Mouse (Mus musculus) liver, embryonic 14.5 days (tissue): ENCODE results near the gene Alg14. TPM values are rescaled to one million over a fixed set of nuclear protein-coding genes. Genes with fewer than 3 reads are reported as not detected.

ENCODE experiments used
- ATAC-seq: fragments of 200-750 bp; cut with Nextera tagmentation; 2 replicates; pipeline ENCODE4 v1.8.0; 2017; ENCODE audit warnings: moderate number of reproducible peaks, mild to moderate bottlenecking, moderate library complexity; ENCODE audit not compliant: insufficient read depth
- DNase-seq, 3 experiments: peaks; one replicate each; pipeline ENCODE4 v3.0.0-alpha.2; 2012 to 2013; ENCODE audit warnings: low read depth in 3 of 3, low spot score in 3 of 3
- H3K27ac ChIP-seq: fragments of 300-500 bp; sonication (generic); 2 replicates; pipeline ENCODE4 v1.5.1; 2014; ENCODE audit warnings: moderate library complexity, mild to moderate bottlenecking, control low read depth, inconsistent platforms
- H3K27me3 ChIP-seq: fragments of 300-500 bp; sonication (generic); 2 replicates; pipeline ENCODE4 v1.6.1; 2014; ENCODE audit warnings: mild to moderate bottlenecking, low read length, moderate library complexity; ENCODE audit not compliant: control insufficient read depth, insufficient read depth
- H3K36me3 ChIP-seq: fragments of 300-500 bp; sonication (generic); replicated peaks from 2 replicates; pipeline ENCODE4 v1.6.1; 2014; ENCODE audit warnings: low read depth; ENCODE audit not compliant: control insufficient read depth, insufficient read depth
- H3K4me1 ChIP-seq, 2 experiments: fragments of 200-500 bp in 1 of 2; fragments of 300-500 bp in 1 of 2; sonication (generic) in 1 of 2; replicated peaks; 2 replicates each; pipeline ENCODE4 v1.6.1; 2012 to 2014; ENCODE audit warnings: antibody characterized with exemption in 1 of 2, inconsistent platforms in 1 of 2, low read length in 1 of 2; ENCODE audit not compliant: control insufficient read depth in 2 of 2, insufficient read depth in 2 of 2
- H3K4me2 ChIP-seq: fragments of 300-500 bp; sonication (generic); 2 replicates; pipeline ENCODE4 v1.6.1; 2014; ENCODE audit warnings: low read depth, mild to moderate bottlenecking, control low read depth, moderate library complexity
- H3K4me3 ChIP-seq, 2 experiments: fragments of 200-500 bp in 1 of 2; fragments of 300-500 bp in 1 of 2; sonication (generic) in 1 of 2; 2 replicates each; pipeline ENCODE4 v1.5.1; 2012 to 2014; ENCODE audit warnings: low read depth in 2 of 2, low read length in 2 of 2, mild to moderate bottlenecking in 2 of 2, control low read depth in 1 of 2, inconsistent platforms in 1 of 2, moderate library complexity in 1 of 2; ENCODE audit not compliant: insufficient read depth in 1 of 2
- H3K9ac ChIP-seq: fragments of 300-500 bp; sonication (generic); replicated peaks from 2 replicates; pipeline ENCODE4 v1.6.1; 2014; ENCODE audit warnings: mild to moderate bottlenecking, control low read depth, moderate library complexity
- H3K9me3 ChIP-seq: fragments of 300-500 bp; sonication (generic); 2 replicates; pipeline ENCODE4 v1.6.1; 2016; ENCODE audit warnings: low read length, mixed read lengths; ENCODE audit not compliant: control insufficient read depth
- CTCF ChIP-seq: IDR thresholded peaks from 2 replicates; pipeline ENCODE4 v1.5.1; 2016; ENCODE audit warnings: antibody characterized with exemption, low read depth, control low read depth
- EP300 ChIP-seq: IDR thresholded peaks from 2 replicates; pipeline ENCODE4 v1.6.1; 2016; ENCODE audit warnings: antibody characterized with exemption, low read depth
- WGBS: fragments of 180-500 bp; shearing (Covaris S2); extraction: QIAGEN DNeasy Blood & Tissue Kit; methylation state at CpG from one replicate; pipeline ENCODE4 v1.1.7; 2014; ENCODE audit not compliant: insufficient replicate concordance; 5-methylcytosine and 5-hydroxymethylcytosine counted together
- polyA plus RNA-seq, 2 experiments: library from polyadenylated mRNA; depleted of rRNA in 1 of 2; stranded (reverse) in 1 of 2; unstranded in 1 of 2; fragments of >200 nt; fragmentation: Nextera tagmentation in 1 of 2; extraction: Ambion mirVana in 1 of 2; gene quantifications; 2 replicates each; pipeline versions ENCODE4 v1.2.1 to v1.2.3; 2012 to 2014

Alg14 gene
- polyA plus RNA-seq, 2 experiments, result 6.5 to 18.8 TPM

DNA sequence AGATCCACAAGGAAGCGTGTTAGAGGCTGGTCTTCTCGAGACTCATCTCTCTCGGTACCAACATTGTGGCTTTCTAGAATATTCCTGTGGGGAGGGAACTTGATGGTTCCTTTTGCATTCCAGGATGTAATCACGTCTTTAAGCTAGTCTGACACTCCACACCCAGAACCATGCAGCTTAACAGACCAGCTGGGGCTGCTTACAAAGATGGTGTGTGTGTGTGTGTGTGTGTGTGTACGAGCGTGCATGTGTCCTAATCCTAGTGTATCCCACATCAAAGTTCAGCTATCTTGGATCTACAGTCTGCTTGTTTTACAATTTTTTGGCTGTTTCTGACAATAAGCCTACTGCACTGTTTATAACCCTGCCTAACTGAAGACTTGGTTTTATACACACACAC lies 105.4 kb downstream of the Alg14 start:
- H3K27ac ChIP-seq, result no peak overlapping the region

GRCm38 (mm10) chr3:121401384-121401783 lies 109.8 kb downstream of the Alg14 start:
- Histone ChIP-seq H3K9me3 (no peaks in the 10 kb centered on the region), H3K9ac (no peak overlapping the region), H3K4me2 (no peak overlapping the region), H3K27ac (no peak overlapping the region), H3K36me3 (no peaks in the 10 kb centered on the region), H3K4me3 (no peak overlapping the region), H3K4me1 (no peaks in the 10 kb centered on the region), H3K27me3 (no peaks in the 10 kb centered on the region)
- ATAC-seq (no peak), DNase-seq (no peak)
- no peak for TF ChIP-seq EP300
- TF ChIP-seq CTCF, result no peak
- WGBS, result 53% methylated on average over 4 of the region's 4 CpGs

More for the DNA sequence above, 105.4 kb downstream of the Alg14 start:
- no peak for ATAC-seq
- Histone ChIP-seq H3K4me3 (no peak overlapping the region), H3K36me3 (no peaks in the 10 kb centered on the region), H3K27me3 (no peaks in the 10 kb centered on the region), H3K4me2 (no peak overlapping the region), H3K4me1 (peaks cover 0 to 5% of the 10 kb centered on the region in 2 experiments; a peak in 2 of 4 replicates), H3K9ac (no peak overlapping the region), H3K9me3 (no peaks in the 10 kb centered on the region)
- TF ChIP-seq EP300, result no peak
- TF ChIP-seq CTCF, result no peak
- no peak for DNase-seq
- WGBS, result 70% methylated on average over 6 of the region's 6 CpGs

DNA sequence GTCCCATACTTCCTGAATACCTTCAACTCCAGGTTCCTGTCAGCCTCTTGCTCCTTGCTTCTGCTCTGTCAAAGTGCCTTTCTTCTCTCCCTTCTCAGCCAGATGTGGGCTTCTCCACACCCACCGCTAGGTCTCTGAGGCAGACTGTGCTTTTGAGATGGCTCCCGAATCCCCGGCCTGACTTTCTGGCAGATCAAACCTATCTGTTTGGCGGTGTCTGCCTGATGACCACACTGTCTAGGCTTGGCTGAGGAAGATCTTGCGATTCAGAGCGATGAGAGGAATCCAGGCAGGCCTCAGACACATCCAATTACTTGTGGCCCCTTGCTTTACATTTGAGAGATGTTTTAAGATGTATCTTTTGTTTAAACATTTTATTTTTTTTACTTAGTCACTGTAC lies 110.5 kb downstream of the Alg14 start:
- no peak overlapping the region for H3K4me3 ChIP-seq
- DNase-seq (no peak), ATAC-seq (no peak)
- no peaks in the 10 kb centered on the region for H3K9me3 ChIP-seq
- H3K4me2 ChIP-seq, result no peak overlapping the region
- H3K9ac ChIP-seq, result no peak overlapping the region
- H3K27me3 ChIP-seq, result no peaks in the 10 kb centered on the region
- WGBS, result 66% methylated on average over 6 of the region's 6 CpGs
- no peaks in the 10 kb centered on the region for H3K4me1 ChIP-seq
- H3K36me3 ChIP-seq, result no peaks in the 10 kb centered on the region
- TF ChIP-seq CTCF, result no peak
- TF ChIP-seq EP300, result no peak
- no peak overlapping the region for H3K27ac ChIP-seq

GRCm38 (mm10) chr3:121403449-121403848 lies 111.9 kb downstream of the Alg14 start:
- no peaks in the 10 kb centered on the region for H3K36me3 ChIP-seq
- no peaks in the 10 kb centered on the region for H3K4me1 ChIP-seq
- no peak overlapping the region for H3K9ac ChIP-seq
- ATAC-seq (no peak), DNase-seq (no peak)
- 33% methylated on average over 5 of the region's 5 CpGs for WGBS
- no peak overlapping the region for H3K4me3 ChIP-seq
- TF ChIP-seq CTCF, result no peak
- TF ChIP-seq EP300, result no peak
- no peaks in the 10 kb centered on the region for H3K27me3 ChIP-seq
- no peaks in the 10 kb centered on the region for H3K9me3 ChIP-seq
- H3K27ac ChIP-seq, result no peak overlapping the region
- no peak overlapping the region for H3K4me2 ChIP-seq

GRCm38 (mm10) chr3:121405101-121405500 lies 113.5 kb downstream of the Alg14 start:
- 68% methylated on average over 5 of the region's 5 CpGs for WGBS
- Histone ChIP-seq H3K4me2 (no peak overlapping the region), H3K27ac (no peak overlapping the region), H3K27me3 (no peaks in the 10 kb centered on the region), H3K9ac (no peak overlapping the region), H3K36me3 (no peaks in the 10 kb centered on the region), H3K9me3 (no peaks in the 10 kb centered on the region), H3K4me1 (no peaks in the 10 kb centered on the region), H3K4me3 (no peak overlapping the region)
- DNase-seq, result no peak
- TF ChIP-seq EP300 (no peak), CTCF (no peak)
- no peak for ATAC-seq
